Mouse (Mus musculus) WW6 (cell line): ENCODE data around the gene Gpr33.

Source experiments
- DNase-seq: peaks from one replicate; pipeline ENCODE4 v3.0.0-alpha.2; 2013; ENCODE audit warnings: low read depth, low spot score

Gpr33 gene

DNA sequence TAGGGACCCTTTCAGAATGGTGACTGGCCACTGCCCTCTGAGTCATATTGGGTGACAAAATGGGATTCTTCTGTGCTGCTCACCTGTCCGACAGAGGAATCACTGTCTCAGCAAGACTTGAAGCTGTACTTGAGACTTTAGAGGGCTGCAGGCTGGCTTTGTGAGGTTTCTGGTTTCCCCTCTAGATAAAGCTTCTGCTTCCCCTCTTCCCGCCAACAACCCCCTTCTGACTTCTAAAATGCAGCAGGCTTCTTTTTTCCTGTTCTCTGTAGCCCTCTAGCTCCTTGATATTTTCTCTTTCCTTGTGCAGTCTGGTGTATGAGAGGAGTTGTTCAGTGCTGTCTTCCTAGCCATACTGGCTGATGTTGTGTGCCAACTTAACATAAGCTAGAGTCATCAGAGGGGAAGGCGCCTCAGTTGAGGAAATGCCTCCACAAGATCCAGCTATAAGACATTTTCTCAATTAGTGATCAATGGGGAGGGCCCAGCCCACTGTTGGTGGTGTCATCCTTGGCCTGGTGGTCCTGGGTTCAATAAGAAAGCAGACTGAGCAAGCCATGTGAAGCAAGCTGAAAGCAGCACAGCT is 42.6 kb downstream of the Gpr33 start:
- DNase-seq: no peak

DNA sequence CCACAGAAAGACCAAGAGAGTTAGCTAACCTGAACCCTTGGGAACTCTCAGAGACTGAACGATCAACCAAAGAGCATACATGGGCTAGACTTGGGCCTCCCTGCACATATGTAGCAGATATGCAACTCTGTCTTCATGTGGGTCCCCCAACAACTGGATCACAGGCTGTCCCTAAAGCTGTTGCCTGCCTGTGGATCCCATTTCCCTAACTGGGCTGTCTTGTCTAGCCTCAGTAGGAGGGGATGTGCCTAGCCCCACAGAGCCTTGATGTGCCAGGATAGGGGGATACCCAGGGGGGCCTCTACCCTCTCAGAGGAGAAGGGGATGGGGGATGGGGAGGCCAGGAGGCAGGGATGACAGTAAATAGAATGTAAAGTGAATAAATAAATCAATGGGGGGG is 44.2 kb downstream of the Gpr33 start:
- no peak for DNase-seq

DNA sequence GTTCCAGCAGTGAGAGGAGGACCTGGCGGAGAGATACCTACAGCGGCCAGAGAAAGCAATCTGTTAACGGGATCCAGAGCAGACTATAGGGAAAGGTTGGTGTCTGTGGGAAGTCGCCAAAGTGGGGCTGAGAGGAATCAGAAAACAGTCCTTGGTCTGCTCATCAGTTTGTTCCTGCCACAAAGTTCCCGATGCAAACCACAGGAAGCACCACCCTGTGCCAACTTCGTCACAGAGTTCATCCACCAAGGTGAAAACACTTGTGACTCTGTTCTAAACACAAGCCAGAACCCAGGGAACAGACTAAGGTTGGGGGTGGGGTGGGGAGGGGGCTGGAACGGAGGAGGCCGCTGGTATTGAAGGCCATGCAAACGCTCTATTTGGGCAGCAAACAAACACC is 51.3 kb downstream of the Gpr33 start:
- no peak for DNase-seq

DNA sequence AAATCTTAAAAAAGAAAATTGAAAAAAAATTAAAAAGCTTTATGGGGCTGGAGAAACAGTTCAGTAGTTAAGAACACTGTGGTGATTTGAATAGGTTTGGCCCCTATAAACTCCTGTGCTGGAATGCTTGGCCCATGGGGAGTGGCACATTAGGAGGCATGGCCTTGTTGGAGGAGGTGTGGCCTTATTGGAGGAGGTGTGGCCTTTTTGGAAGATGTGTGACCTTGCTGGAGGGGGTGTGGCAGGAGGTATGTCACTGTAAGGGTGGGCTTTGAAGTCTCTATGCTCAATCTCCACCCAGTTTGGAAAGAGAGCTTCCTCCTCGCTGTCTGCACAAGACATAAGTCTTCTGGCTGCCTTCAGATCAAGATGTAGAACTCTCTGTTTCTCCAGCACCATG is 53.5 kb downstream of the Gpr33 start:
- no peak for DNase-seq
